ENCODE assay signal across 9 mouse cellular contexts in genomic region chr17:27685550-27685913, GRCm38 (mm10). TPM values are rescaled to one million over a fixed set of nuclear protein-coding genes. Genes with fewer than 3 reads are reported as not detected.
DNase-seq lines count a peak whose midpoint lies in the region; ATAC-seq and TF ChIP-seq lines count a peak whose summit lies in the region.
"Had no signal": no experiment of that assay in that cellular context is flagged by ENCODE, and none has a peak within 500 bp of the region (broad histone marks: within the 10 kb centered on the region; RNA-seq: fewer than 3 reads in every experiment).

No protein-coding gene starts in this region.

- peak overlapping the region; percentile 84 for H3K4me3 ChIP-seq in megakaryocyte, embryonic 14.5 days (replicated peaks)
- H3K4me3 ChIP-seq in liver, embryonic 16.5 days (ENCODE audit: low read depth, low read length): no peak overlapping the region; the same call in 1 of the 2 replicates
- peak overlapping the region; percentile 37 for H3K4me3 ChIP-seq in stomach, postnatal 0 days (ENCODE audit: low read depth, low read length)

- TF ChIP-seq CTCF in stomach, postnatal 0 days (IDR thresholded peaks at IDR 0.05; ENCODE audit: low read depth): no peak

- H3K4me1 ChIP-seq in megakaryocyte, embryonic 14.5 days: peaks cover 61% of the 10 kb centered on the region
- no peaks in the 10 kb centered on the region; the same call in 1 of the 2 replicates for H3K4me1 ChIP-seq in liver, embryonic 16.5 days (ENCODE audit: control insufficient read depth, low read depth, low read length)
- peaks cover 2% of the 10 kb centered on the region; the same call in 1 of the 2 replicates for H3K4me1 ChIP-seq in stomach, postnatal 0 days (replicated peaks; ENCODE audit: control insufficient read depth, insufficient read depth)

- H3K27me3 ChIP-seq in megakaryocyte, embryonic 14.5 days (replicated peaks): peaks cover 83% of the 10 kb centered on the region
- peaks cover 45% of the 10 kb centered on the region for H3K27me3 ChIP-seq in liver, embryonic 16.5 days (ENCODE audit: control insufficient read depth, insufficient read depth, low read depth, low read length)
- peaks cover 6% of the 10 kb centered on the region; the same call in 1 of the 2 replicates for H3K27me3 ChIP-seq in stomach, postnatal 0 days (ENCODE audit: control insufficient read depth, insufficient read depth, low read length)

- whole genome bisulfite sequencing in liver, embryonic 16.5 days (ENCODE audit: insufficient replicate concordance): 2% methylated on average over 11 of the region's 11 CpGs
- 2% methylated on average over 11 of the region's 11 CpGs for WGBS in stomach, postnatal 0 days

- no peak overlapping the region for H3K9ac ChIP-seq in liver, embryonic 16.5 days (ENCODE audit: low read depth, low read length)
- no peak overlapping the region for H3K9ac ChIP-seq in stomach, postnatal 0 days (ENCODE audit: low read length)

- peak overlapping the region; percentile 38; the same call in 1 of the 2 replicates for H3K4me2 ChIP-seq in liver, embryonic 16.5 days (ENCODE audit: low read depth, low read length)
- peak overlapping the region; percentile 60 for H3K4me2 ChIP-seq in stomach, postnatal 0 days (replicated peaks; ENCODE audit: low read depth)

- peaks cover 26% of the 10 kb centered on the region for H3K9me3 ChIP-seq in megakaryocyte, embryonic 14.5 days
- H3K9me3 ChIP-seq in liver, embryonic 16.5 days (replicated peaks; ENCODE audit: control insufficient read depth, low read length): no peaks in the 10 kb centered on the region
- no peaks in the 10 kb centered on the region for H3K9me3 ChIP-seq in stomach, postnatal 0 days (ENCODE audit: control insufficient read depth, low read length)

- H3K27ac ChIP-seq in liver, embryonic 16.5 days (ENCODE audit: low read length): no peak overlapping the region
- H3K27ac ChIP-seq in stomach, postnatal 0 days (replicated peaks): no peak overlapping the region

- no peak for ATAC-seq in megakaryocyte, adult 5-6 weeks (ENCODE audit: poor library complexity, severe bottlenecking)
- ATAC-seq in liver, embryonic 16.5 days (ENCODE audit: low read depth): no peak
- ATAC-seq in stomach, postnatal 0 days (ENCODE audit: low FRiP score, low TSS enrichment): no peak

- no peak for TF ChIP-seq EP300 in stomach, postnatal 0 days (optimal IDR thresholded peaks at IDR 0.05)

- no peaks in the 10 kb centered on the region for H3K36me3 ChIP-seq in megakaryocyte, embryonic 14.5 days (replicated peaks; ENCODE audit: low read length)
- H3K36me3 ChIP-seq in liver, embryonic 16.5 days (ENCODE audit: control insufficient read depth, insufficient read depth): no peaks in the 10 kb centered on the region
- no peaks in the 10 kb centered on the region for H3K36me3 ChIP-seq in stomach, postnatal 0 days (ENCODE audit: control insufficient read depth, insufficient read depth, low read length)

- peak; percentile 22 for DNase-seq in embryo, embryonic 11 days
- no peak for DNase-seq in embryo, embryonic 10 days (ENCODE audit: low spot score)
- no peak for DNase-seq in stomach, postnatal 0 days (ENCODE audit: low spot score)
- no peak for DNase-seq in adrenal gland, postnatal 4 days (ENCODE audit: low spot score in 2 of 2)
- DNase-seq in right cerebral cortex, adult 2 months (ENCODE audit: low spot score in 2 of 2): no peak

RNA-seq across cellular contexts. Expression of gene Pacsin1, which starts 30.2 kb away (rescaled TPM):
- 0.36 and 1.00 TPM in 2 replicates for polyA plus RNA-seq in megakaryocyte, embryonic 14.5 days (2012; ENCODE audit: insufficient read depth, low replicate concordance)
- total RNA-seq in megakaryocyte, adult 5-6 weeks (2015): 0.87 and 1.2 TPM in 2 replicates
- total RNA-seq in megakaryocyte, adult 5-6 weeks (2017): 0.44 and 0.61 TPM in 2 replicates
- 0.22 and 0.26 TPM in 2 replicates for polyA plus RNA-seq in liver, embryonic 16.5 days (2015; fragmentation: Nextera tagmentation; extraction: Ambion mirVana)
- polyA plus RNA-seq in stomach, postnatal 0 days (2015; fragmentation: Nextera tagmentation; extraction: Ambion mirVana): 1.2 and 1.4 TPM in 2 replicates
- total RNA-seq in adrenal gland, postnatal 4 days (2021): 1 to 10 TPM; 5.5 to 5.6 TPM

RNA-seq across cellular contexts. Expression of gene Spdef, which starts 43.2 kb away (rescaled TPM):
- polyA plus RNA-seq in megakaryocyte, embryonic 14.5 days (2012; ENCODE audit: insufficient read depth, low replicate concordance): 1.4 and 2.3 TPM in 2 replicates
- total RNA-seq in megakaryocyte, adult 5-6 weeks (2015): not detected in 2 replicates
- total RNA-seq in megakaryocyte, adult 5-6 weeks (2017): not detected in 2 replicates
- polyA plus RNA-seq in liver, embryonic 16.5 days (2015; fragmentation: Nextera tagmentation; extraction: Ambion mirVana): 0.12 TPM in 1 of 2 replicates, not detected in the other
- 28.0 and 29.7 TPM in 2 replicates for polyA plus RNA-seq in stomach, postnatal 0 days (2015; fragmentation: Nextera tagmentation; extraction: Ambion mirVana)
- total RNA-seq in adrenal gland, postnatal 4 days (2021): 1 to 10 TPM; 1.2 to 1.9 TPM

RNA-seq across cellular contexts. Expression of gene Rps10, which starts 49.1 kb away (rescaled TPM):
- polyA plus RNA-seq in megakaryocyte, embryonic 14.5 days (2012; ENCODE audit: insufficient read depth, low replicate concordance): 1,090 and 3,855 TPM in 2 replicates
- 1,486 and 1,560 TPM in 2 replicates for total RNA-seq in megakaryocyte, adult 5-6 weeks (2015)
- total RNA-seq in megakaryocyte, adult 5-6 weeks (2017): 1,634 and 1,837 TPM in 2 replicates
- polyA plus RNA-seq in liver, embryonic 16.5 days (2015; fragmentation: Nextera tagmentation; extraction: Ambion mirVana): 432 and 472 TPM in 2 replicates
- 828 and 879 TPM in 2 replicates for polyA plus RNA-seq in stomach, postnatal 0 days (2015; fragmentation: Nextera tagmentation; extraction: Ambion mirVana)
- total RNA-seq in adrenal gland, postnatal 4 days (2021): 1,000 to 10,000 TPM; 1,377 to 1,386 TPM

RNA-seq across cellular contexts. Expression of gene RPS10-NUDT3, which starts 50.5 kb away (rescaled TPM):
- not detected in 2 replicates for polyA plus RNA-seq in megakaryocyte, embryonic 14.5 days (2012; ENCODE audit: insufficient read depth, low replicate concordance)
- total RNA-seq in megakaryocyte, adult 5-6 weeks (2015): not detected in 2 replicates
- not detected in 2 replicates for total RNA-seq in megakaryocyte, adult 5-6 weeks (2017)
- polyA plus RNA-seq in liver, embryonic 16.5 days (2015; fragmentation: Nextera tagmentation; extraction: Ambion mirVana): not detected in 2 replicates
- not detected in 2 replicates for polyA plus RNA-seq in stomach, postnatal 0 days (2015; fragmentation: Nextera tagmentation; extraction: Ambion mirVana)
- total RNA-seq in adrenal gland, postnatal 4 days (2021): not detected
- polyA plus RNA-seq: testis, adult 2 months had no signal
